Mouse (Mus musculus) hindbrain, postnatal 0 days (tissue): ENCODE data around the gene Tex46. TPM values are rescaled to one million over a fixed set of nuclear protein-coding genes. Genes with fewer than 3 reads are reported as not detected.
A peak's percentile ranks its signal among the peaks of the same experiment; 100 is the strongest.

Experiments used
- ATAC-seq: fragments of 200-750 bp; cut with Nextera tagmentation; 2 replicates; pipeline ENCODE4 v1.8.0; 2017; ENCODE audit warnings: mild to moderate bottlenecking, moderate TSS enrichment, moderate library complexity
- DNase-seq: peaks from one replicate; pipeline ENCODE4 v3.0.0-alpha.2; 2015; ENCODE audit warnings: low spot score
- H3K27ac ChIP-seq: fragments of 300-500 bp; sonication (generic); 2 replicates; pipeline ENCODE4 v1.5.1; 2014; ENCODE audit warnings: mild to moderate bottlenecking
- H3K27me3 ChIP-seq: fragments of 300-500 bp; sonication (generic); 2 replicates; pipeline ENCODE4 v1.6.1; 2014; ENCODE audit warnings: low read length, mixed read lengths; ENCODE audit not compliant: insufficient read depth
- H3K36me3 ChIP-seq: fragments of 300-500 bp; sonication (generic); 2 replicates; pipeline ENCODE4 v1.6.1; 2014; ENCODE audit warnings: low read length, mixed read lengths; ENCODE audit not compliant: insufficient read depth
- H3K4me1 ChIP-seq: fragments of 300-500 bp; sonication (generic); 2 replicates; pipeline ENCODE4 v1.6.1; 2014; ENCODE audit warnings: antibody characterized with exemption, low read length, mixed read lengths; ENCODE audit not compliant: insufficient read depth
- H3K4me2 ChIP-seq: fragments of 300-500 bp; sonication (generic); 2 replicates; pipeline ENCODE4 v1.6.1; 2014; ENCODE audit warnings: low read depth, mild to moderate bottlenecking, low read length, moderate library complexity, mixed read lengths
- H3K4me3 ChIP-seq: fragments of 300-500 bp; sonication (generic); 2 replicates; pipeline ENCODE4 v1.5.1; 2014; ENCODE audit warnings: low read length
- H3K9ac ChIP-seq: fragments of 300-500 bp; sonication (generic); replicated peaks from 2 replicates; pipeline ENCODE4 v1.6.1; 2014; ENCODE audit warnings: mild to moderate bottlenecking, low read length, moderate library complexity, mixed read lengths
- H3K9me3 ChIP-seq: fragments of 300-500 bp; sonication (generic); 2 replicates; pipeline ENCODE4 v1.6.1; 2016; ENCODE audit warnings: low read length, mixed read lengths
- CTCF ChIP-seq: IDR thresholded peaks from 2 replicates; pipeline ENCODE4 v1.5.1; 2016; ENCODE audit warnings: antibody characterized with exemption, control low read depth, low read depth
- WGBS: fragments of 180-500 bp; shearing (Covaris S2); extraction: QIAGEN DNeasy Blood & Tissue Kit; methylation state at CpG from one replicate; pipeline ENCODE4 v1.1.7; 2014; 5-methylcytosine and 5-hydroxymethylcytosine counted together
- polyA plus RNA-seq: library from polyadenylated mRNA; unstranded; fragments of >200 nt; fragmentation: Nextera tagmentation; extraction: Ambion mirVana; gene quantifications from 2 replicates; pipeline ENCODE4 v1.2.1, GENCODE M21; 2015
- total RNA-seq: library from RNA; depleted of rRNA; stranded (reverse); fragments of >200 nt; gene quantifications from 2 replicates; pipeline ENCODE4 v1.2.3, GENCODE M21; 2014

Gene Tex46
- total and polyA plus RNA-seq, 2 experiments from 2014 or later, result not detected

- TF ChIP-seq CTCF, result no peak
- Histone ChIP-seq H3K27ac (no peak overlapping the region), H3K9ac (no peak overlapping the region), H3K27me3 (no peaks in the 10 kb centered on the region), H3K4me2 (no peak overlapping the region), H3K4me1 (no peaks in the 10 kb centered on the region; the same call in 1 of the 2 replicates), H3K36me3 (peaks cover 5% of the 10 kb centered on the region; the same call in 1 of the 2 replicates), H3K4me3 (no peak overlapping the region), H3K9me3 (no peaks in the 10 kb centered on the region)
- ATAC-seq (no peak), DNase-seq (no peak)
- WGBS, result 65% methylated on average over 4 of the region's 4 CpGs
Measured at GRCm38 (mm10) chr4:136592111-136592510, 18.1 kb upstream of the Tex46 start.

GRCm38 (mm10) chr4:136594006-136594405 lies 16.2 kb upstream of the Tex46 start:
- Histone ChIP-seq H3K4me3 (no peak overlapping the region), H3K9me3 (no peaks in the 10 kb centered on the region), H3K36me3 (peaks cover 5% of the 10 kb centered on the region; the same call in 1 of the 2 replicates), H3K9ac (no peak overlapping the region), H3K4me2 (no peak overlapping the region), H3K27ac (no peak overlapping the region), H3K4me1 (no peaks in the 10 kb centered on the region), H3K27me3 (no peaks in the 10 kb centered on the region)
- DNase-seq, result no peak
- ATAC-seq, result no peak
- WGBS, result 84% methylated on average over 2 of the region's 2 CpGs
- no peak for TF ChIP-seq CTCF

- H3K36me3 ChIP-seq, result peaks cover 2% of the 10 kb centered on the region; the same call in 1 of the 2 replicates
- no peaks in the 10 kb centered on the region for H3K4me1 ChIP-seq
- no peak overlapping the region for H3K9ac ChIP-seq
- DNase-seq (no peak), ATAC-seq (no peak)
- no peaks in the 10 kb centered on the region for H3K9me3 ChIP-seq
- TF ChIP-seq CTCF, result no peak
- no peak overlapping the region for H3K4me2 ChIP-seq
- no peak overlapping the region for H3K27ac ChIP-seq
- H3K27me3 ChIP-seq, result no peaks in the 10 kb centered on the region
- no peak overlapping the region for H3K4me3 ChIP-seq
- WGBS, result 70% methylated on average over 6 of the region's 6 CpGs
Measured at GRCm38 (mm10) chr4:136595221-136595620, 15.0 kb upstream of the Tex46 start.

GRCm38 (mm10) chr4:136598268-136598876 lies 11.9 kb upstream of the Tex46 start:
- DNase-seq (no peak), ATAC-seq (no peak)
- Histone ChIP-seq H3K4me1 (peaks cover 3% of the 10 kb centered on the region; the same call in 1 of the 2 replicates), H3K9ac (no peak overlapping the region), H3K36me3 (no peaks in the 10 kb centered on the region), H3K9me3 (no peaks in the 10 kb centered on the region), H3K27ac (no peak overlapping the region), H3K27me3 (no peaks in the 10 kb centered on the region), H3K4me2 (no peak overlapping the region), H3K4me3 (no peak overlapping the region)
- TF ChIP-seq CTCF, result no peak
- 92% methylated on average over 7 of the region's 7 CpGs for WGBS

- H3K9me3 ChIP-seq, result no peaks in the 10 kb centered on the region
- TF ChIP-seq CTCF, result peak; percentile 27
- DNase-seq (no peak), ATAC-seq (no peak)
- H3K27me3 ChIP-seq, result no peaks in the 10 kb centered on the region
- H3K9ac ChIP-seq, result no peak overlapping the region
- WGBS, result 96% methylated on average over 3 of the region's 3 CpGs
- H3K4me3 ChIP-seq, result no peak overlapping the region
- peaks cover 3% of the 10 kb centered on the region; the same call in 1 of the 2 replicates for H3K4me1 ChIP-seq
- H3K4me2 ChIP-seq, result peak overlapping the region; percentile 59; the same call in 1 of the 2 replicates
- H3K36me3 ChIP-seq, result no peaks in the 10 kb centered on the region
- H3K27ac ChIP-seq, result no peak overlapping the region
Measured at GRCm38 (mm10) chr4:136599869-136600268, 10.4 kb upstream of the Tex46 start.

- H3K27me3 ChIP-seq, result no peaks in the 10 kb centered on the region
- ATAC-seq, result no peak
- no peaks in the 10 kb centered on the region for H3K36me3 ChIP-seq
- WGBS, result 80% methylated on average over 2 of the region's 2 CpGs
- H3K9me3 ChIP-seq, result no peaks in the 10 kb centered on the region
- DNase-seq, result no peak
- no peak overlapping the region for H3K27ac ChIP-seq
- H3K4me2 ChIP-seq, result peak overlapping the region; percentile 59
- H3K4me1 ChIP-seq, result peaks cover 3% of the 10 kb centered on the region; the same call in 1 of the 2 replicates
- no peak overlapping the region for H3K9ac ChIP-seq
- peak overlapping the region; percentile 92 for H3K4me3 ChIP-seq
- no peak for TF ChIP-seq CTCF
Measured at GRCm38 (mm10) chr4:136600536-136600935, 9.7 kb upstream of the Tex46 start.

DNA sequence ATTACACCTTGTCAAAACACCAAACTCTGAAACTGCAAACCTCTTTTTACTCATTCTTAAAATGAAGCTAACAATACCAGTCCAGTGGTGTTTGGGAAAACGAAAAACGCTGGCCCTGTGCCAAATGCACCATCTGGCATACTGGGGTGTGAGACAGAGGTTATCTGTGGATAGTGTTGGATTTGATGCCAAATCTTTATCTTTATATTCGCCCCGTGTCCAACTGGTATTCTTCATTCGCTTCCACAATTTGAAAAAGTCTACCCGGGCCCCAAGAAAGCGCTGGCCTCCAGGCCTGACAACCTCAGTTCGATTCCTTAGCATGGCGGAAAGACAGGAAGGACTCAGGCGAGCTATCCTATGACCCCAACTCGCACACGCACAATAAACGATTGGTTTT lies 8.8 kb upstream of the Tex46 start:
- Histone ChIP-seq H3K36me3 (no peaks in the 10 kb centered on the region), H3K27ac (peak overlapping the region; percentile 96), H3K9ac (peak overlapping the region; percentile 99), H3K9me3 (no peaks in the 10 kb centered on the region), H3K4me2 (peak overlapping the region; percentile 59), H3K4me1 (peaks cover 3% of the 10 kb centered on the region; the same call in 1 of the 2 replicates), H3K4me3 (peak overlapping the region; percentile 92), H3K27me3 (no peaks in the 10 kb centered on the region)
- TF ChIP-seq CTCF, result no peak
- peak; percentile 73 for DNase-seq
- under 1% methylated on average over 13 of the region's 13 CpGs for WGBS
- no peak for ATAC-seq
